Mouse (Mus musculus) splenic B cell, adult 2 months (primary cell): Measurements from ENCODE around the gene Slc45a3.

Experiments
- DNase-seq: peaks from one replicate; pipeline ENCODE4 v3.0.0-alpha.2; 2011; ENCODE audit warnings: low read depth, low spot score
- H3K27me3 ChIP-seq: 2 replicates; pipeline ENCODE4 v1.6.1; 2012; ENCODE audit warnings: mild to moderate bottlenecking, low read length, moderate library complexity, mixed read lengths; ENCODE audit not compliant: control insufficient read depth, poor library complexity, insufficient read depth, severe bottlenecking
- H3K36me3 ChIP-seq: 2 replicates; pipeline ENCODE4 v1.6.1; 2012; ENCODE audit warnings: mild to moderate bottlenecking, low read length, moderate library complexity, mixed read lengths; ENCODE audit not compliant: control insufficient read depth, poor library complexity, insufficient read depth, severe bottlenecking

The Slc45a3 gene

GRCm38 (mm10) chr1:132012861-132013260, 50.1 kb downstream of the Slc45a3 start:
- no peak for DNase-seq
- peaks cover 6% of the 10 kb centered on the region for H3K36me3 ChIP-seq
- no peaks in the 10 kb centered on the region for H3K27me3 ChIP-seq

GRCm38 (mm10) chr1:132014800-132015199, 52.0 kb downstream of the Slc45a3 start:
- DNase-seq = peak; percentile 64
- H3K27me3 ChIP-seq = no peaks in the 10 kb centered on the region
- peaks cover 14% of the 10 kb centered on the region for H3K36me3 ChIP-seq

GRCm38 (mm10) chr1:132016691-132017090, 53.9 kb downstream of the Slc45a3 start:
- H3K36me3 ChIP-seq = peaks cover 19% of the 10 kb centered on the region
- H3K27me3 ChIP-seq = no peaks in the 10 kb centered on the region
- no peak for DNase-seq

GRCm38 (mm10) chr1:132019876-132020275, 57.1 kb downstream of the Slc45a3 start:
- peaks cover 24% of the 10 kb centered on the region for H3K36me3 ChIP-seq
- no peak for DNase-seq

GRCm38 (mm10) chr1:132022107-132022506, 59.3 kb downstream of the Slc45a3 start:
- Histone ChIP-seq H3K36me3 (peaks cover 24% of the 10 kb centered on the region), H3K27me3 (no peaks in the 10 kb centered on the region)
- DNase-seq = no peak

More at GRCm38 (mm10) chr1:132019876-132020275, 57.1 kb downstream of the Slc45a3 start:
- no peaks in the 10 kb centered on the region for H3K27me3 ChIP-seq

GRCm38 (mm10) chr1:132026925-132027646, 64.3 kb downstream of the Slc45a3 start:
- peaks cover 9% of the 10 kb centered on the region for H3K36me3 ChIP-seq
- no peak for DNase-seq
- no peaks in the 10 kb centered on the region for H3K27me3 ChIP-seq

GRCm38 (mm10) chr1:132027978-132028377, 65.2 kb downstream of the Slc45a3 start:
- no peak for DNase-seq
- H3K27me3 ChIP-seq = no peaks in the 10 kb centered on the region
- peaks cover 10% of the 10 kb centered on the region for H3K36me3 ChIP-seq

- H3K36me3 ChIP-seq = peaks cover 8% of the 10 kb centered on the region
- H3K27me3 ChIP-seq = no peaks in the 10 kb centered on the region
- DNase-seq = peak; percentile 34
These were observed 65.6 kb downstream of the Slc45a3 start for GRCm38 (mm10) chr1:132028413-132028812.

GRCm38 (mm10) chr1:132030574-132030973, 67.8 kb downstream of the Slc45a3 start:
- peaks cover 7% of the 10 kb centered on the region for H3K36me3 ChIP-seq
- peak; percentile 45 for DNase-seq
- H3K27me3 ChIP-seq = no peaks in the 10 kb centered on the region

GRCm38 (mm10) chr1:132032172-132032571, 69.4 kb downstream of the Slc45a3 start:
- H3K36me3 ChIP-seq = peaks cover 7% of the 10 kb centered on the region
- no peaks in the 10 kb centered on the region for H3K27me3 ChIP-seq
- DNase-seq = no peak
